Mouse (Mus musculus): ENCODE data around the gene Usp28.

Usp28 gene

GRCm38 (mm10) chr9:49021289-49021688 is 36.1 kb downstream of the Usp28 start:
- DNase-seq (ENCODE audit: low spot score in 2 of 2): no peak

- DNase-seq (ENCODE audit: low spot score in 2 of 2): no peak
Measured at GRCm38 (mm10) chr9:49023956-49024355, 38.8 kb downstream of the Usp28 start.

- no peak for DNase-seq (ENCODE audit: low spot score in 2 of 2)
Measured at GRCm38 (mm10) chr9:49024529-49024928, 39.4 kb downstream of the Usp28 start.

- no peak for DNase-seq (ENCODE audit: low spot score in 2 of 2)
Measured at GRCm38 (mm10) chr9:49034764-49035163, 49.6 kb downstream of the Usp28 start.

GRCm38 (mm10) chr9:49050901-49051300 is 65.7 kb downstream of the Usp28 start:
- no peak for DNase-seq (ENCODE audit: low spot score in 2 of 2)

GRCm38 (mm10) chr9:49051349-49051748 is 66.2 kb downstream of the Usp28 start:
- peak; percentile 31 to 73 for DNase-seq (ENCODE audit: low spot score in 2 of 2)

GRCm38 (mm10) chr9:49054028-49054427 is 68.9 kb downstream of the Usp28 start:
- no peak for DNase-seq (ENCODE audit: low spot score in 2 of 2)

- peak; percentile 90 to 97 for DNase-seq (ENCODE audit: low spot score in 2 of 2)
Measured at GRCm38 (mm10) chr9:49055333-49056205, 70.4 kb downstream of the Usp28 start, which contains the start of gene Zw10. Zw10 (plus strand) TSS chr9:49055613.

GRCm38 (mm10) chr9:49076847-49077246 is 91.7 kb downstream of the Usp28 start:
- no peak for DNase-seq (ENCODE audit: low spot score in 2 of 2)

GRCm38 (mm10) chr9:49081107-49081506 is 95.9 kb downstream of the Usp28 start, which contains the start of gene Tmprss5:
Tmprss5 (plus strand) TSS chr9:49081260.
- no peak for DNase-seq (ENCODE audit: low spot score in 2 of 2)

- DNase-seq (ENCODE audit: low spot score in 2 of 2): peak in 1 of 2 experiments; percentile 54
Measured at GRCm38 (mm10) chr9:49081561-49081960, 96.4 kb downstream of the Usp28 start.

GRCm38 (mm10) chr9:49087317-49087716 is 102.1 kb downstream of the Usp28 start:
- no peak for DNase-seq (ENCODE audit: low spot score in 2 of 2)
